Mouse (Mus musculus): ENCODE results near the gene Mtrr.

DNA sequence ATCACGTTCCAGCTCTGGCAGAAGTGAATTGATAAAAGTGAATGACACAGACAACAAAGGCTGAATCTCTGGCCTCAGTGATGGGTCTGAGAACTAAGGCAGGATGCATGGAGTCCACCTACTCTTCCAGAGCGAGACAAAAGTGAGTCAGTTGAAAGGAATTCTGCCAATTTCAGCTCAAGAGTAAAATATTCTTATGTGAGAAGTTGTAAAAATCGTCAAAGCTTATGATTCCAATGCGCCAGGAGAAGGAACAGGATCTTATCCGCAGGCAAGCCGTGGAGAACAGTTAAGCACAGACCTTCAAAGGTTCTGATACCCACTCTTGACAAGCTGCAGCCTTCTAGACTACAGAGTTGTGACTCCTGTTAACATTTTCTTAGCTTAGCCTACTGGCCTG, 21.1 kb upstream of the Mtrr start:
- TF ChIP-seq CTCF (IDR thresholded peaks at IDR 0.05; ENCODE audit: control insufficient read depth, insufficient read depth, low read length) (no peak), POLR2A (IDR thresholded peaks at IDR 0.05; ENCODE audit: borderline replicate concordance, control insufficient read depth, low read depth, low read length) (no peak)

Data from bone marrow, adult 2 months (tissue).